Mouse (Mus musculus) stomach, postnatal 0 days (tissue): ENCODE data around the gene Tmem184c.

ENCODE experiments used
- CTCF ChIP-seq: IDR thresholded peaks from 2 replicates; pipeline ENCODE4 v1.5.1; 2016; ENCODE audit warnings: antibody characterized with exemption, low read depth, mild to moderate bottlenecking, moderate library complexity
- EP300 ChIP-seq: optimal IDR thresholded peaks from 2 replicates; pipeline ENCODE3; 2016; ENCODE audit warnings: antibody characterized with exemption

GRCm38 (mm10) chr8:77561441-77561840 is 49.1 kb downstream of the Tmem184c start:
- TF ChIP-seq EP300 (no peak), CTCF (no peak)
